Mouse (Mus musculus) hindbrain, embryonic 13.5 days (tissue): ENCODE results near the gene Slc25a44. TPM values are rescaled to one million over a fixed set of nuclear protein-coding genes. Genes with fewer than 3 reads are reported as not detected.
"Not testable (repeated sequence)": the region's sequence is repeated elsewhere in the genome, so short reads cannot be mapped to it uniquely, and the experiment has no call there.

Experiments used
- ATAC-seq: fragments of 200-750 bp; cut with Nextera tagmentation; 2 replicates; pipeline ENCODE4 v1.8.0; 2017; ENCODE audit warnings: moderate TSS enrichment; ENCODE audit not compliant: low FRiP score
- H3K27ac ChIP-seq: fragments of 300-500 bp; sonication (generic); 2 replicates; pipeline ENCODE4 v1.5.1; 2015; ENCODE audit warnings: inconsistent platforms, mild to moderate bottlenecking, moderate library complexity
- H3K27me3 ChIP-seq: fragments of 300-500 bp; sonication (generic); 2 replicates; pipeline ENCODE4 v1.6.1; 2015; ENCODE audit warnings: mild to moderate bottlenecking, inconsistent platforms
- H3K36me3 ChIP-seq: fragments of 300-500 bp; sonication (generic); 2 replicates; pipeline ENCODE4 v1.6.1; 2015; ENCODE audit warnings: mild to moderate bottlenecking, inconsistent platforms
- H3K4me1 ChIP-seq: fragments of 300-500 bp; sonication (generic); replicated peaks from 2 replicates; pipeline ENCODE4 v1.6.1; 2015; ENCODE audit warnings: inconsistent platforms
- H3K4me2 ChIP-seq: fragments of 300-500 bp; sonication (generic); 2 replicates; pipeline ENCODE4 v1.6.1; 2015; ENCODE audit warnings: inconsistent platforms, mild to moderate bottlenecking, moderate library complexity
- H3K4me3 ChIP-seq: fragments of 300-500 bp; sonication (generic); 2 replicates; pipeline ENCODE4 v1.5.1; 2015; ENCODE audit warnings: mild to moderate bottlenecking, inconsistent platforms
- H3K9ac ChIP-seq: fragments of 300-500 bp; sonication (generic); 2 replicates; pipeline ENCODE4 v1.6.1; 2015; ENCODE audit warnings: mild to moderate bottlenecking, inconsistent platforms
- H3K9me3 ChIP-seq: fragments of 300-500 bp; sonication (generic); 2 replicates; pipeline ENCODE4 v1.6.1; 2016; ENCODE audit warnings: inconsistent platforms
- WGBS: fragments of 180-500 bp; shearing (Covaris S2); methylation state at CpG from one replicate; pipeline ENCODE4 v1.1.7; 2015; 5-methylcytosine and 5-hydroxymethylcytosine counted together
- polyA plus RNA-seq: library from polyadenylated mRNA; unstranded; fragments of >200 nt; fragmentation: Nextera tagmentation; extraction: Ambion mirVana; gene quantifications from 2 replicates; pipeline ENCODE4 v1.2.1, GENCODE M21; 2015

The Slc25a44 gene
- polyA plus RNA-seq, 1 experiment from 2014 or later: 32.5 TPM

DNA sequence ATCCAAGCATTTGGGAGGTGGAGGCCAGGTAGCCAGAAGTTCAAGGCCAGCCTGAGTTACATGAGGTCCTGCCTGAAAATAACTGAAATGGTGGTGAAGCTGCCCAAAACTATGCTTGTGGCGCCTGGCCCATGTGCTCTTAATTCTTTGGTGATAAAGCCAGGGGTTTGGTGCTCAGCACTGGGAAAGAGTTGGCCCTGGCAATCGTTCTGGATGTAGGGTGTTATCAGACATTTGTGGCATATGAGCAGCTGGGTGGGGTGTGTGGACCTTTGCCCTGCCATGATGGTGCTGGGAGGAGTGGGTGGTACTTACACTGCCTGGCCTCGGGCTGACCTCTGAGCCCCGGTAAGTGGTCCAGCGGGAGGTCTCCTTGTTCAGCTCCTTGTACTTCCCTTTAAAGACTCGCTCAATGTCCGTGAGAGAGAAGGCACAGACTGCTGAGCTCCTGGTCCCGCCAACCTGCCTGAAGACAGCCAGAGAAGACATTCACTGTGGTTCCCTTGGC, 22.8 kb upstream of the Slc25a44 start:
- no peak overlapping the region for H3K9ac ChIP-seq
- ATAC-seq: no peak
- no peak overlapping the region for H3K4me3 ChIP-seq
- no peaks in the 10 kb centered on the region for H3K9me3 ChIP-seq
- H3K27me3 ChIP-seq: peaks cover 22% of the 10 kb centered on the region
- H3K36me3 ChIP-seq: peaks cover 93% of the 10 kb centered on the region
- H3K4me1 ChIP-seq: peaks cover 12% of the 10 kb centered on the region; the same call in 1 of the 2 replicates
- no peak overlapping the region for H3K27ac ChIP-seq
- 53% methylated on average over 8 of the region's 8 CpGs for WGBS
- no peak overlapping the region for H3K4me2 ChIP-seq

DNA sequence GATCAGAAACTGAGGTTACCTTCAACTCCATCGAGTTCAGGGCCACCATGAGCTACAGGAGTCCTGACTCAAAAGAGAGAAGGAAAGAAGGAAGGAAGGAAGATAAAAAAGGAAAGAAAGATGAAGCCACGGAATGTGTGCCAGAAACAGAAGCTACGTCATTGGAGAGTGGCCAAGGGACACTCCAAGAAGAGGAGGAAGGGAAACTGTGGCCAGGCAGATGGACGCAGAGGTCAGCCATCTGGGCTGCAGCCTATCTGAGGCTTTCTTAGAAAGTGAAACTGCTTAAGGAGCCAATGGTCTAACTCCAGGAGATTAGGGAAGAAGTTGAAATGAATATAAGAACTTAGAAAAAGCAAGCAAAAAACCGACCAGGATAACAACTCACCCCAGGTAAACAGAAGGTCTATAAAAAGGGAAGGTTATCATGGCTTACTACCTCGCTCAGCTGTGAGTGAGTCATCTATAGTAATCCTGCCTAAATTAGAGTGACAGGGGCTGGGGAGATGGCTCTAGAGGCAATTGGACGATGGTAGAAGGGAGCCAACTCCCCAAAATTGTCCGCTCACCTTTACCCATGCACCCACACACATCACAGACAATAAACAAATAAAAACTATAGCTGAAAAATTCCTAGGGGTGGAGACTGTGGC, 21.7 kb upstream of the Slc25a44 start:
- ATAC-seq: no peak
- H3K9ac ChIP-seq: no peak overlapping the region
- 82% methylated on average over 8 of the region's 8 CpGs for whole genome bisulfite sequencing
- peaks cover 22% of the 10 kb centered on the region for H3K27me3 ChIP-seq
- no peak overlapping the region for H3K4me2 ChIP-seq
- peaks cover 83% of the 10 kb centered on the region for H3K36me3 ChIP-seq
- no peak overlapping the region for H3K4me3 ChIP-seq
- H3K9me3 ChIP-seq: no peaks in the 10 kb centered on the region
- no peak overlapping the region for H3K27ac ChIP-seq
- H3K4me1 ChIP-seq: peaks cover 12% of the 10 kb centered on the region; the same call in 1 of the 2 replicates

GRCm38 (mm10) chr3:88442888-88443287, 17.9 kb upstream of the Slc25a44 start:
- Histone ChIP-seq H3K27me3 (0 out of 2 replicates have a peak, but pooled peaks cover 6% of the 10 kb centered on the region), H3K9ac (no peak overlapping the region), H3K4me1 (peaks cover 10% of the 10 kb centered on the region), H3K27ac (no peak overlapping the region), H3K4me2 (no peak overlapping the region), H3K4me3 (no peak overlapping the region), H3K36me3 (peaks cover 71% of the 10 kb centered on the region), H3K9me3 (no peaks in the 10 kb centered on the region)
- ATAC-seq: no peak
- WGBS: 79% methylated on average over 7 of the region's 7 CpGs

- Histone ChIP-seq H3K4me2 (no peak overlapping the region), H3K9ac (no peak overlapping the region), H3K27ac (no peak overlapping the region), H3K36me3 (peaks cover 71% of the 10 kb centered on the region), H3K27me3 (0 out of 2 replicates have a peak, but pooled peaks cover 5% of the 10 kb centered on the region), H3K4me1 (peaks cover 10% of the 10 kb centered on the region), H3K9me3 (no peaks in the 10 kb centered on the region), H3K4me3 (no peak overlapping the region)
- 88% methylated on average over 12 of the region's 12 CpGs for WGBS
- no peak for ATAC-seq
These were observed 17.5 kb upstream of the Slc25a44 start for GRCm38 (mm10) chr3:88442488-88442887.

DNA sequence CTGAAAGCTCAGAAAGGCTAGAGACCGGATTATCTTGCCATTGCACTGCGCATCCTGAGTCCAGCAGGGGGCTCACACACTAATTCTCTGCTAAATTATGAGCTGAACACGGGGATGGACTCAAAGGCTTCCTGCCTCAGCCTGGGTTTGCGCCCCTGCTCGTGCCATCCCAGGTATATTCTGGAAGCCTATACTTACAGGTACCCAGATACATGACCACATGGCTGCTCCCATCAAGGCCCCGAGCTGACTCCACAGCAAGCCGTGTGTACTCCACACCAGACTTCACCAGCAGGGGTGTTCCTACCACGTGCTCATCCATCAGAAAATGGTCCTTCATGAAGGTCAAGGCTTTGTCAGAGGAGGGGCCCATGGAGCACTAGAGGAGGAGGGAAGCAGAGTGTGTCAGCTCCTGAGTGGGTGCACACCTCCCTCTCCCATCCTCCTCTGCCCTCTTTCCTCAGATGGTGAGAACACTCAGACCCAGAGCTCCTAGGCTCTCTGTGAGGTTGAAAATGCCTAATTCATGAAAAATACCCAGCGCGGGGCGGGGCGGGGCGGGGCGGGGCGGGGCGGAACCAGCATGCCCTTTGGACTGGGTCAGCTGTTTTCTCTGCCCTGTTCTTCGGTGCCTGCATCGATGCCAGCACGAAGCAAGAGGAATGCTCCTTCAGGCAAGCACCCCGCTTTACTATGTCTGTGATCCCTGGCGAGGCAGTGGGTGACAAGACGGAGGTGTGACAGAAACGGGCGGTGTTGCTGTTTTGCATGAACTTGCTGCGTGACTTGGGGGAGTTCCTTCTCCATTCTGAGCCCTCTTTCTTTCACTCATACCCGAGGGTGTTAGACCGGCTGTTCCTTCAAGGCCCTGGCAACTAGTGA, 15.8 kb upstream of the Slc25a44 start:
- Histone ChIP-seq H3K36me3 (peaks cover 72% of the 10 kb centered on the region), H3K27me3 (0 out of 2 replicates have a peak, but pooled peaks cover 5% of the 10 kb centered on the region), H3K4me2 (peak overlapping the region; percentile 17), H3K9ac (no peak overlapping the region), H3K27ac (no peak overlapping the region), H3K4me1 (peaks cover 18% of the 10 kb centered on the region), H3K9me3 (no peaks in the 10 kb centered on the region), H3K4me3 (no peak overlapping the region)
- ATAC-seq: peak; percentile 41; the same call in 1 of the 2 replicates
- 18% methylated on average over 27 of the region's 27 CpGs for WGBS

- Histone ChIP-seq H3K36me3 (peaks cover 71% of the 10 kb centered on the region), H3K27me3 (0 out of 2 replicates have a peak, but pooled peaks cover 5% of the 10 kb centered on the region), H3K9ac (no peak overlapping the region), H3K4me1 (peaks cover 18% of the 10 kb centered on the region), H3K4me3 (no peak overlapping the region), H3K9me3 (no peaks in the 10 kb centered on the region), H3K4me2 (no peak overlapping the region), H3K27ac (no peak overlapping the region)
- no peak for ATAC-seq
- WGBS: 39% methylated on average over 4 of the region's 4 CpGs
These were observed 14.6 kb upstream of the Slc25a44 start for GRCm38 (mm10) chr3:88439582-88439981.

DNA sequence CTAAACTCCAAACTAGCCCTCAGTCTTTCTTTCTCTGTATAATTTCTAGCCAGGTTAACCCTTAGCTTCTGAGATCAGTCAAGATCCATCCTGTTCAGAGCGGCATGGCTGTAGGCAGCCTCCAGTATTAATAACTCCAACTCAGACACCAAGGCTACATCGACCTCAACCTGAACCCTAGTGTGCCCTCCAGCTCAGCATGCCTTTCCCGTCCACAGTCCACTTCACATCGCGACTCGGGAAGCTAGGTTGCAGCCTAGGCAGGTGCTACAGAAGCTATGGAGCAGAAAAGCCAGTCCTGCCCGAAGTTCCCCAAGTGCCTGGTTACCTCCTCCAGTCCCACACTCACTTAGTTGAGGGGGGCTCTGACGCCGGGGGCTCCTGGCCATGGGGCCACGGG, 12.5 kb upstream of the Slc25a44 start:
- Histone ChIP-seq H3K9me3 (no peaks in the 10 kb centered on the region), H3K27ac (no peak overlapping the region), H3K4me3 (0 out of 2 replicates have a peak overlapping the region, but pooled peaks have one; percentile 11), H3K4me1 (peaks cover 18% of the 10 kb centered on the region), H3K36me3 (peaks cover 55% of the 10 kb centered on the region), H3K27me3 (0 out of 2 replicates have a peak, but pooled peaks cover 2% of the 10 kb centered on the region), H3K9ac (no peak overlapping the region; the same call in 1 of the 2 replicates), H3K4me2 (peak overlapping the region; percentile 45)
- 79% methylated on average over 10 of the region's 10 CpGs for WGBS
- ATAC-seq: no peak

DNA sequence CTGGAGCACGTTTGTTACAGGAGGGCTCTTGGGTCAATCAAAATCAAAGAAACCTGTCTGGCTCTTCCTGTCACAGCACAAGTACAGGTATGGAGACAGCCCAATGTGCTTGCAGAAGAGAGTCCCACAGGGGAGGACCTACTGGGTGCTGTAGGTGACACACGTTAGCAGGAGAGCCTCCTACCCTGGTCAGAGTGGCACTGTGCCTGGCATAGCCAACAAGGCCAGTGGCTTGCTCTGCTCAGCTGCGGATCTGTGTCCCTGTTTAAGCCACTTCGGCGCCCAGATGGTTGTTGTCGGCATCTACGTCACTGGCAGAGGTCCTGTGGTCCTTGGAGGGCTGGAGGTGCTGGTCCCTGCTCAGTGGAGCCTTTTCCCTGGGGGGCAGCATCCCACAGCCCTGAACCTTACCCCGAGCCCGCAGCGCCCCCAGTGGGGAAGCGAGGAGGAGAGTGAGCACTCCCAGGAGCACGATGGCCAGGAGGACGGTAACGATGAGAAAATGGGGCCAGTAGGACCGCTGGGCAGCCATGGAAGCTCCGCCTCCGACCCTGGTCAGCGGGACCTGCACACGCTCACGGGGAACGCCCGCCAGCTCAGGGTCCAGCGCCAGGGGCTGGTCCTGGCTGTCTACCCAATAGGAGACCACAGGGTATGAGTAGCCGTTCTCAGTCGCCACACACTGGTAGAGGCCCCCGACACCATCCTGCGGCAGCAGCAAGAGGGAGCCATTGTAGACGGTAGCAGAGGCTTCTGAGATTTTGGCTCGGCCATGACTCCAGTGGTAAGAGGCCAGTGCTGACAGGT, 11.7 kb upstream of the Slc25a44 start:
- 11% methylated on average over 29 of the region's 29 CpGs for WGBS
- peak; percentile 78 for ATAC-seq
- Histone ChIP-seq H3K36me3 (peaks cover 55% of the 10 kb centered on the region), H3K27ac (0 out of 2 replicates have a peak overlapping the region, but pooled peaks have one; percentile 8), H3K9ac (peak overlapping the region; percentile 56), H3K9me3 (no peaks in the 10 kb centered on the region), H3K27me3 (0 out of 2 replicates have a peak, but pooled peaks cover 5% of the 10 kb centered on the region), H3K4me3 (peak overlapping the region; percentile 11), H3K4me2 (peak overlapping the region; percentile 45), H3K4me1 (peaks cover 18% of the 10 kb centered on the region)

DNA sequence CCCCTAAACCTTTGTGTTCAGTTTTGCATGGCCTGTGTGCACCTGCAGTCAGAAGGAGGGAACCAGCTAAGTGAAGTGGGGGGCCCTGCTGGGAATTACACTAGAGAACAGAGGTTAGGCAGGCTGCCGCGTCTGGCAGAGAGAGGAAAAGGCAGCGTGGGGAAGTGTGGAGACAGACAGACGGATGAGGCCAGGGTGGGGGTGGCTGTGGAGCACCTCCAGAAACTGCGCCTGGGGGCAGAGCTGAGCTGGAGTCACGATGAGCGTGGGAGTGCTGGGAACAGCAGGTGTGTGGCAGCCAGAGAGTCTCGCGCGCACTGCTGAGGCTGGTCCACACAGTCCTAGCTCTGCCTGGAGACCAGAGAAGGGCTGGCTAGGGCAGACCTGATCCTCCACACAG, 10.6 kb upstream of the Slc25a44 start:
- Histone ChIP-seq H3K27me3 (0 out of 2 replicates have a peak, but pooled peaks cover 5% of the 10 kb centered on the region), H3K9ac (no peak overlapping the region), H3K9me3 (no peaks in the 10 kb centered on the region), H3K4me2 (no peak overlapping the region), H3K36me3 (peaks cover 52% of the 10 kb centered on the region), H3K4me3 (no peak overlapping the region), H3K27ac (no peak overlapping the region), H3K4me1 (peaks cover 10% of the 10 kb centered on the region)
- WGBS: 66% methylated on average over 10 of the region's 10 CpGs
- ATAC-seq: no peak

DNA sequence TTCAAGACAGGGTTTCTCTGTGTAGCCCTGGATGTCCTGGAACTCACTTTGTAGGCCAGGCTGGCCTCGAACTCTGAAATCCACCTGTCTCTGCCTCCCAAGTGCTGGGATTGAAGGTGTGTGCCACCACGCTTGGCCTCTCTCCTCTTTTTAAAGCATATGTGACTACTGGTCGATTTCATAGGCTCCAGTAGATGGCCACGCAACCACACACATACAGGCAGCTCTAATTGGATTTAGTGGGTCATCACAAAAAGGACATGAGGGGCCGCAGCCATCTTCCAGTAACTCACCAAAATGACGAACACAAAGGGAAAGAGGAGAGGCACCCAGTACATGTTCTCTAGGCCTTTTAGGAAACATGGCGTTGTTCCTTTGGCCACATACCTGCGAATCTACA, 3.7 kb upstream of the Slc25a44 start:
- WGBS: 79% methylated on average over 8 of the region's 8 CpGs
- ATAC-seq, H3K4me3 ChIP-seq, H3K36me3 ChIP-seq, H3K4me1 ChIP-seq, H3K27me3 ChIP-seq, H3K9me3 ChIP-seq, H3K9ac ChIP-seq, H3K4me2 ChIP-seq, H3K27ac ChIP-seq: not testable (repeated sequence)

- no peak overlapping the region for H3K9ac ChIP-seq
- H3K36me3 ChIP-seq: no peaks in the 10 kb centered on the region
- H3K27me3 ChIP-seq: 0 out of 2 replicates have a peak, but pooled peaks cover 3% of the 10 kb centered on the region
- no peaks in the 10 kb centered on the region for H3K9me3 ChIP-seq
- no peak for ATAC-seq
- no peak overlapping the region for H3K27ac ChIP-seq
- 81% methylated on average over 4 of the region's 4 CpGs for WGBS
- H3K4me3 ChIP-seq: no peak overlapping the region
- peaks cover 21% of the 10 kb centered on the region for H3K4me1 ChIP-seq
- no peak overlapping the region for H3K4me2 ChIP-seq
These were observed 2.5 kb upstream of the Slc25a44 start for GRCm38 (mm10) chr3:88427342-88427905.
